ENCODE assay signal across 33 mouse cellular contexts in the genomic region with DNA sequence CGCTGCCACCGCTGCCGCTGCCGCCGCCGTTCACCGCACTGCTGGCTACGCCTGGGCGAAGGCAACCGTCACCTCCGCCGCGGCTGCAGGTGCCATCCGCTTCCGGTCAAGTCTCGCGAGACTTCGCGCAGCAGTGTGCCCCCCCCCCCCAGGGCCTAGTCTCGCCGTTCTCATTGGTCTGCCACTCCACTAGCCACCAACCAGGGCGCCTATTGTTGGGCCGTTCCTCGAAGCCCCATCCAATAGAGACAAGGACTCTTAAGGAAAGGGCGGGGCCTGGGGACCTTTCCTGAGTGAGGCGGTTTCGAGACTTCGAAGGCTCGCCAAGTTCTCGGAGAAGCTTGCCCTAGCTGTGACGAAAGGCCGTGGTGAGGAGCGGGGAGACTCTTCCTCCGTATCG. TPM values are rescaled to one million over a fixed set of nuclear protein-coding genes. Genes with fewer than 3 reads are reported as not detected.
DNase-seq lines count a peak whose midpoint lies in the region; ATAC-seq and TF ChIP-seq lines count a peak whose summit lies in the region.
"Had no signal": no experiment of that assay in that cellular context is flagged by ENCODE, and none has a peak within 500 bp of the region (broad histone marks: within the 10 kb centered on the region; RNA-seq: fewer than 3 reads in every experiment).

A gene (minus strand): TSS at position 82 of the 400 bp plus-strand sequence.
A gene (plus strand): TSS at position 315 of the 400 bp plus-strand sequence.

- H3K9ac ChIP-seq in ES-E14 (ENCODE audit: insufficient read depth, low read depth, low read length, poor library complexity, severe bottlenecking): peak within 1 kb of the TSS; percentile 71
- H3K9ac ChIP-seq: embryonic facial prominence, embryonic 12.5 days; embryonic facial prominence, embryonic 15.5 days; heart, embryonic 12.5 days; hindbrain, embryonic 12.5 days; hindbrain, embryonic 15.5 days had no signal

- H3K9me3 ChIP-seq in ES-E14 (ENCODE audit: control insufficient read depth, insufficient read depth, low read depth, low read length): no peaks in the 10 kb centered on the region
- H3K9me3 ChIP-seq: embryonic facial prominence, embryonic 12.5 days; embryonic facial prominence, embryonic 15.5 days; hindbrain, embryonic 15.5 days had no signal

- in situ Hi-C loops in ES-E14 (cut with MboI; ENCODE audit: low sequenced_read_pairs in 2 of 2, unreplicated experiment in 2 of 2): no loop called here

- TF ChIP-seq CTCF in testis, adult 2 months (IDR thresholded peaks at IDR 0.05; ENCODE audit: control insufficient read depth, insufficient read depth, insufficient replicate concordance, low read depth, low read length): no peak

- ATAC-seq in megakaryocyte progenitor cell, adult 5-6 weeks (replicated peaks; ENCODE audit: poor library complexity): no peak
- ATAC-seq: forebrain, embryonic 14.5 days; intestine, postnatal 0 days had no signal

- H3K36me3 ChIP-seq in testis, adult 2 months (ENCODE audit: control insufficient read depth, insufficient read depth, low read length): no peaks in the 10 kb centered on the region
- H3K36me3 ChIP-seq in ES-E14 (ENCODE audit: control insufficient read depth, insufficient read depth, low read length, poor library complexity, severe bottlenecking): no peaks in the 10 kb centered on the region
- H3K36me3 ChIP-seq: embryonic facial prominence, embryonic 12.5 days; embryonic facial prominence, embryonic 15.5 days; heart, embryonic 12.5 days; hindbrain, embryonic 12.5 days; hindbrain, embryonic 15.5 days had no signal

- H3K4me3 ChIP-seq in testis, adult 2 months (ENCODE audit: control insufficient read depth, low read depth, low read length): peak within 1 kb of the TSS; percentile 92
- H3K4me3 ChIP-seq in ES-E14 (ENCODE audit: insufficient read depth in 1 of 2, low read depth in 1 of 2, low read length in 2 of 2, poor library complexity in 1 of 2, severe bottlenecking in 1 of 2): peak within 1 kb of the TSS; percentile 62 to 63
- H3K4me3 ChIP-seq: embryonic facial prominence, embryonic 12.5 days; embryonic facial prominence, embryonic 15.5 days; heart, adult 2 months; heart, embryonic 12.5 days; hindbrain, embryonic 12.5 days; hindbrain, embryonic 15.5 days had no signal

- TF ChIP-seq POLR2A in testis, adult 2 months (IDR thresholded peaks at IDR 0.05; ENCODE audit: control insufficient read depth, low read depth, low read length): peak; percentile 69

- H3K4me1 ChIP-seq in testis, adult 2 months (ENCODE audit: control insufficient read depth, insufficient read depth, low read length): no peaks in the 10 kb centered on the region; the same call in 1 of the 2 replicates
- no peaks in the 10 kb centered on the region for H3K4me1 ChIP-seq in ES-E14 (ENCODE audit: control insufficient read depth in 2 of 2, insufficient read depth in 2 of 2, low read length in 2 of 2, poor library complexity in 1 of 2)
- H3K4me1 ChIP-seq: embryonic facial prominence, embryonic 12.5 days; embryonic facial prominence, embryonic 15.5 days; heart, embryonic 12.5 days; hindbrain, embryonic 12.5 days; hindbrain, embryonic 15.5 days had no signal

- H3K27ac ChIP-seq in testis, adult 2 months (ENCODE audit: control insufficient read depth, insufficient read depth, low read depth, low read length): peak within 1 kb of the TSS; percentile 93
- no peak within 1 kb of the TSS for H3K27ac ChIP-seq in ES-E14 (ENCODE audit: insufficient read depth, low read depth, low read length, poor library complexity, severe bottlenecking)
- H3K27ac ChIP-seq: embryonic facial prominence, embryonic 12.5 days; embryonic facial prominence, embryonic 15.5 days; heart, adult 2 months; hindbrain, embryonic 12.5 days; hindbrain, embryonic 15.5 days had no signal

- no peaks in the 10 kb centered on the region for H3K27me3 ChIP-seq in testis, adult 2 months (ENCODE audit: control insufficient read depth, insufficient read depth, low read length)
- H3K27me3 ChIP-seq: CH12.LX; embryonic facial prominence, embryonic 15.5 days; hindbrain, embryonic 15.5 days had no signal

- no peak for DNase-seq in testis, postnatal 10 days (ENCODE audit: low spot score)
- DNase-seq in ES-E14 (ENCODE audit: low read depth, low spot score): peak; percentile 36
- DNase-seq in ZHBTc4 (ENCODE audit: low read depth, low spot score): peak; percentile 82
- no peak for DNase-seq in retina, postnatal 1 day
- DNase-seq in urinary bladder, postnatal 4 days (ENCODE audit: low spot score in 2 of 2): no peak
- DNase-seq: adrenal gland, adult 2 months; adrenal gland, postnatal 14 days; B cell, adult 2 months; cerebellum, adult 11 months; cerebellum, adult 2 months; cerebellum, adult 9-11 months; cerebellum, postnatal 25 days; gastrocnemius, postnatal 10 days; gastrocnemius, postnatal 36 days; heart, adult 2 months; heart, postnatal 14 days; heart, postnatal 4 days had no signal

TF ChIP-seq in ES-E14, 5 proteins besides CTCF, POLR2A, EP300 and RAD21:
- no peak for TF ChIP-seq HCFC1 (IDR thresholded peaks at IDR 0.05; ENCODE audit: borderline replicate concordance, insufficient read depth, low read length)
- TF ChIP-seq ZNF384 (IDR thresholded peaks at IDR 0.05; ENCODE audit: low read depth, low read length): no peak
- peak; percentile 89 for TF ChIP-seq CHD2 (IDR thresholded peaks at IDR 0.05; ENCODE audit: low read depth, low read length)
- no peak for TF ChIP-seq ZC3H11A (IDR thresholded peaks at IDR 0.05; ENCODE audit: borderline replicate concordance, low read depth, low read length)
- no peak for TF ChIP-seq MAFK (IDR thresholded peaks at IDR 0.05; ENCODE audit: insufficient read depth, low read depth, low read length)

RNA-seq across cellular contexts. Expression of the first gene that starts in this region (rescaled TPM):
- 14.1 and 15.0 TPM in 2 replicates for polyA plus RNA-seq in testis, adult 2 months (2012; rRNA removed)
- total RNA-seq in ES-E14 (2012; rRNA removed): 15.4 and 17.5 TPM in 2 replicates
- total RNA-seq in megakaryocyte progenitor cell, adult 5-6 weeks (2015): not detected in 2 replicates
- total RNA-seq in megakaryocyte progenitor cell, adult 5-6 weeks (2017): 0.30 TPM in 1 of 2 replicates, not detected in the other
- total RNA-seq: adrenal gland, postnatal 14 days; CH12.LX; gastrocnemius, adult 18-20 months; gastrocnemius, postnatal 10 days; gastrocnemius, postnatal 36 days; heart, postnatal 14 days; heart, postnatal 4 days; MEL had no signal
- polyA plus RNA-seq: forebrain, embryonic 11.5 days; forebrain, embryonic 14.5 days; heart, adult 2 months; hindbrain, embryonic 12.5 days; hindbrain, embryonic 15.5 days; intestine, embryonic 14.5 days; intestine, postnatal 0 days had no signal

RNA-seq across cellular contexts. Expression of the second gene that starts in this region (rescaled TPM):
- 7.0 and 7.4 TPM in 2 replicates for polyA plus RNA-seq in testis, adult 2 months (2012; rRNA removed)
- 9.0 and 12.9 TPM in 2 replicates for total RNA-seq in ES-E14 (2012; rRNA removed)
- total RNA-seq in megakaryocyte progenitor cell, adult 5-6 weeks (2015): 0.51 TPM in 1 of 2 replicates, not detected in the other
- total RNA-seq in megakaryocyte progenitor cell, adult 5-6 weeks (2017): 0.12 TPM in 1 of 2 replicates, not detected in the other
- total RNA-seq: adrenal gland, adult 2 months; adrenal gland, postnatal 4 days; CH12.LX; common myeloid progenitor, adult 5-6 weeks; gastrocnemius, adult 18-20 months; gastrocnemius, postnatal 10 days; gastrocnemius, postnatal 36 days; heart, postnatal 14 days; heart, postnatal 4 days; MEL had no signal
- polyA plus RNA-seq: adrenal gland, adult 2 months; forebrain, embryonic 11.5 days; forebrain, embryonic 14.5 days; heart, adult 2 months; hindbrain, embryonic 15.5 days; intestine, embryonic 14.5 days; intestine, postnatal 0 days had no signal

Comparison
In these comparisons a context has a peak if more than half of its experiments do, and no peak if none do; other contexts are left out.
1. RNA of the first gene that starts in this region (total RNA-seq): 15.4 to 17.5 TPM in ES-E14; 0.30 TPM in megakaryocyte progenitor cell, adult 5-6 weeks; every median in the first group is over 10 times any median in the second.
2. DNase-seq: peak in ES-E14 (single experiment) and ZHBTc4 (single experiment); none in testis, postnatal 10 days (single experiment), retina, postnatal 1 day (single experiment) and urinary bladder, postnatal 4 days (0 of 2).